Mouse (Mus musculus) midbrain, embryonic 11.5 days (tissue): ENCODE data around the gene Dram1. TPM values are rescaled to one million over a fixed set of nuclear protein-coding genes. Genes with fewer than 3 reads are reported as not detected.

ENCODE experiments used
- ATAC-seq: fragments of 200-750 bp; cut with Nextera tagmentation; 2 replicates; pipeline ENCODE4 v1.8.0; 2017; ENCODE audit warnings: moderate TSS enrichment, moderate library complexity; ENCODE audit not compliant: low FRiP score
- DNase-seq: peaks from one replicate; pipeline ENCODE4 v3.0.0; 2015; ENCODE audit warnings: low spot score; ENCODE audit errors: missing footprints
- H3K27ac ChIP-seq: fragments of 300-500 bp; sonication (generic); 2 replicates; pipeline ENCODE4 v1.5.1; 2014; ENCODE audit warnings: low read depth, low read length
- H3K27me3 ChIP-seq: fragments of 300-500 bp; sonication (generic); 2 replicates; pipeline ENCODE4 v1.6.1; 2014; ENCODE audit warnings: mild to moderate bottlenecking, low read length, moderate library complexity, mixed read lengths; ENCODE audit not compliant: control insufficient read depth, insufficient read depth
- H3K36me3 ChIP-seq: fragments of 300-500 bp; sonication (generic); 2 replicates; pipeline ENCODE4 v1.6.1; 2014; ENCODE audit warnings: mild to moderate bottlenecking, low read length, moderate library complexity, mixed read lengths; ENCODE audit not compliant: control insufficient read depth, insufficient read depth
- H3K4me1 ChIP-seq: fragments of 300-500 bp; sonication (generic); 2 replicates; pipeline ENCODE4 v1.6.1; 2014; ENCODE audit warnings: low read length; ENCODE audit not compliant: control insufficient read depth, insufficient read depth
- H3K4me2 ChIP-seq: fragments of 300-500 bp; sonication (generic); 2 replicates; pipeline ENCODE4 v1.6.1; 2014; ENCODE audit warnings: mild to moderate bottlenecking, moderate library complexity
- H3K4me3 ChIP-seq: fragments of 300-500 bp; sonication (generic); 2 replicates; pipeline ENCODE4 v1.5.1; 2014; ENCODE audit warnings: low read depth, low read length
- H3K9ac ChIP-seq: fragments of 300-500 bp; sonication (generic); 2 replicates; pipeline ENCODE4 v1.6.1; 2014; ENCODE audit warnings: low read length
- H3K9me3 ChIP-seq: fragments of 300-500 bp; sonication (generic); 2 replicates; pipeline ENCODE4 v1.6.1; 2016; ENCODE audit warnings: low read length; ENCODE audit not compliant: control insufficient read depth
- WGBS: fragments of 180-500 bp; shearing (Covaris S2); extraction: QIAGEN DNeasy Blood & Tissue Kit; methylation state at CpG from one replicate; pipeline ENCODE4 v1.1.7; 2014; 5-methylcytosine and 5-hydroxymethylcytosine counted together
- polyA plus RNA-seq: library from polyadenylated mRNA; unstranded; fragments of >200 nt; fragmentation: Nextera tagmentation; extraction: Ambion mirVana; gene quantifications from 2 replicates; pipeline ENCODE4 v1.2.1, GENCODE M21; 2014

Dram1 gene
- polyA plus RNA-seq, 1 experiment from 2014 or later = 0.34 TPM

DNA sequence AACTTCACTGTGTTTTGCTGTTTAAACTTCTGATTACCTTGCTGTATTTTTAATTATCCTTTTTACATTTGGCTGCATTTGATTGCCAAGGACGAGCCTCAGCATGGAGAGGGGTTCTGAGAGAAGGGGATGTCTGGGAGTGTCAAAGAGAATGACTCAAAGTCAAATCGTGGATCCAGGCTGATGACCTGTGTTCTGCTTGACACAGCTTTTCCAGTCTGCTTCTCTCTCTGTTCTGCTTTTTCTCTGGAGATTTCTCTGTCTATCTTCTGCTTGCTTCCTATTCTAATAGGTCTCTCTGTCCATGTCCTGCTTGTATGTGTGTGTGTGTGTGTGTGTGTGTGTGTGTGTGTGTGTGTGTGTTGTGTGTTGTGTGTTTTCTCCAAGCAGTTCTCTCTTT lies 30.9 kb upstream of the Dram1 start:
- 68% methylated on average over 2 of the region's 2 CpGs for WGBS
- no peaks in the 10 kb centered on the region for H3K36me3 ChIP-seq
- ATAC-seq (no peak), DNase-seq (no peak)
- H3K27ac ChIP-seq = no peak overlapping the region
- no peak overlapping the region for H3K9ac ChIP-seq
- no peaks in the 10 kb centered on the region for H3K27me3 ChIP-seq
- no peaks in the 10 kb centered on the region for H3K9me3 ChIP-seq
- no peaks in the 10 kb centered on the region for H3K4me1 ChIP-seq
- H3K4me2 ChIP-seq = no peak overlapping the region
- H3K4me3 ChIP-seq = no peak overlapping the region

DNA sequence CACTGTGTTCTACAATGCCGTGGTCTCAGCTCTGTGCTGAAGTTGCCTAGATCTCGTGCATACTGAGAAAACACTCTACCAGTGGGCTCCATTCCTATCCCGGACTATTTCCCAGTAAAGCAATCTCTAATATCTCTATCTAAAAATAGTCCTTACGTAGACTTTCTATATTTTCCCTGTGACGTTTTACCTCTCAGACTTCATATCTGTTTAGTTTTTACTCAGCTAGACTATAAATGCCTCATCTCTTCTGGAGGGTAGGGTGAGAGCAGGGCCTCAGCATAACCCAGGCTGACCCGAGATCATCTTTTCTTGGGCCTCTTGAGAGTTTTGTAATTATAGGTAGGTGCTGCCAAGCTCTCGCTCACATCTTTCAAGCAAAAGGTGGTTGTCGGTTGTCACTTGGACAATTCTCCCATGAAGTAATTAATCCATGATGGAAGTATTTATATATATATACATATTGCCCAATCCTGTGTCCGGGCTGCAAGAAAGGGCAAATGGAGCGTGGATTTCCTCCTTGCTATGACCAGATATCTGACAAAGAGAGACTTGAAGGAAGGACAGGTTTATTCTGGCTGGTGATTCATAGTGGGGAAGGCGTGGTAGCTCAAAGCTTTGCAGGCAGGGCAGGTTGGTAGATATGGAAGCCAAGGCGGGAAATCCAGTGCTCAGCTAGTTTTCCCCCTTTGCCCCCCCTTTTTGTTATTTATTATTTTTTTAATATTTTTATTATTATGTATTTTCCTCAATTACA lies 29.2 kb upstream of the Dram1 start:
- DNase-seq (no peak), ATAC-seq (no peak)
- H3K9ac ChIP-seq = no peak overlapping the region
- no peak overlapping the region for H3K4me3 ChIP-seq
- no peak overlapping the region for H3K4me2 ChIP-seq
- H3K27me3 ChIP-seq = no peaks in the 10 kb centered on the region
- no peaks in the 10 kb centered on the region for H3K4me1 ChIP-seq
- H3K27ac ChIP-seq = no peak overlapping the region
- H3K9me3 ChIP-seq = no peaks in the 10 kb centered on the region
- H3K36me3 ChIP-seq = no peaks in the 10 kb centered on the region
- 92% methylated on average over 12 of the region's 12 CpGs for WGBS

DNA sequence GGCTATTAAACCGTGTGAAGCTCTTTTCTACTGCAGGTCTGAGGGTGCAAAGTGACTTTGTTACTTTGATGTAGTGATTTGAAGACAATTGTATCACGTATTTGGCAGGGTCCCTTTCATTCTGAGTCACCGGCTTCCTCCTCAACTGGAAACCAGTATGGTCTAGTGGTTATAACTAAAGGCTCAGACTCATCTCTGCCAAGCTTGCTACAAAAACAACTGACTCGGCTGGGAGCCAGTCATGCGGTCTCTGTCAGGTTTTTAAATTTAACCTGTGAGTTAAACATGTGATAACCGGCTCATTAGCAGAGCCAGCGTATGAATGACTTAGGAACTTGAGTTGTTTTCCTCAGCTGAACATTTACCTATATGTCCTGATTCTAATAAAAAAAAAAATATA lies 26.9 kb upstream of the Dram1 start:
- Histone ChIP-seq H3K9ac (no peak overlapping the region), H3K36me3 (no peaks in the 10 kb centered on the region), H3K9me3 (no peaks in the 10 kb centered on the region), H3K27me3 (no peaks in the 10 kb centered on the region), H3K27ac (no peak overlapping the region), H3K4me1 (no peaks in the 10 kb centered on the region), H3K4me3 (no peak overlapping the region), H3K4me2 (no peak overlapping the region)
- DNase-seq = peak; percentile 17
- 87% methylated on average over 7 of the region's 7 CpGs for WGBS
- no peak for ATAC-seq

DNA sequence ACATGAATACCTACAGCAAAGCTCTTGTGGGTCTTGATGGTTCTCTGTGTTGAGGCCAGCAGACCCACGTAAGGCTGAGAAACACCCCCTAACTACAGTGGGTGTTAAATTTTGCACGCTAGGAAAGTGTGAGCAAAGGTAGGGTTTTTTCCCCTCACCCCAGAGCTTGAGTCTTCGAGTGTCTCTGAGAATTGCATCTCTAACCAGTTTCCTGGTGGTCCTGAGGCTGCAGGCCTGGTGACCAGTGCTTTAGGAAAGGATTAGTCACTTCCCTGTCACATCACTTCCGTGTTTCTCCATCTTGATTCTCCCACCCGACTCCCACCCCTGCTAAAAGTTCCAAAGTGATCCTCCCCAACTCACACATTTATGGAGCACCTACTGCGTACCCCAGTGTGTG lies 25.3 kb upstream of the Dram1 start:
- peak; percentile 17 for DNase-seq
- no peak overlapping the region for H3K4me2 ChIP-seq
- 83% methylated on average over 6 of the region's 6 CpGs for WGBS

DNA sequence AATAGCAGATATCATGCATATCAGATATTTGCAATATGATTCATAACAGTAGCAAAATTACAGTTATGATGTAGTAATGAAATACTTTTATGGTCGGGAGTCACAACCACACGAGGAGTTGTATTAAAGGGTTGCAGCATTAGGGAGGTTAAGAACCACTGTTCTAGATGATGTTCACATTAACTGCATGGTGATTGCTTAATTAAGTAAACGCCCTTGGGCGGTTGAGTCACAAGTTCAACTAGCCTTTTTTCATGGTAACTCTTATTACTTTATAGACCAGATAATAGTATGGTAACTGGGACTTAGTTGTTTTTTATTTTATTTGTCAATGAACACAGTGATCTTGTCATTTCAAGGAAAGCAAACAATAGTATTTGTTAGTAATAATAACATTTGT lies 24.1 kb upstream of the Dram1 start:
- H3K4me2 ChIP-seq = no peak overlapping the region
- no peaks in the 10 kb centered on the region for H3K36me3 ChIP-seq
- no peaks in the 10 kb centered on the region for H3K9me3 ChIP-seq
- no peak for DNase-seq
- no peak overlapping the region for H3K27ac ChIP-seq
- H3K27me3 ChIP-seq = no peaks in the 10 kb centered on the region
- H3K9ac ChIP-seq = no peak overlapping the region
- no peaks in the 10 kb centered on the region for H3K4me1 ChIP-seq
- 94% methylated on average over 4 of the region's 4 CpGs for WGBS
- ATAC-seq = no peak
- H3K4me3 ChIP-seq = no peak overlapping the region

More for the DNA sequence above, 25.3 kb upstream of the Dram1 start:
- H3K27ac ChIP-seq = no peak overlapping the region
- no peak overlapping the region for H3K4me3 ChIP-seq
- H3K36me3 ChIP-seq = no peaks in the 10 kb centered on the region
- no peaks in the 10 kb centered on the region for H3K9me3 ChIP-seq
- no peaks in the 10 kb centered on the region for H3K4me1 ChIP-seq
- no peak for ATAC-seq
- H3K27me3 ChIP-seq = no peaks in the 10 kb centered on the region
- H3K9ac ChIP-seq = no peak overlapping the region

DNA sequence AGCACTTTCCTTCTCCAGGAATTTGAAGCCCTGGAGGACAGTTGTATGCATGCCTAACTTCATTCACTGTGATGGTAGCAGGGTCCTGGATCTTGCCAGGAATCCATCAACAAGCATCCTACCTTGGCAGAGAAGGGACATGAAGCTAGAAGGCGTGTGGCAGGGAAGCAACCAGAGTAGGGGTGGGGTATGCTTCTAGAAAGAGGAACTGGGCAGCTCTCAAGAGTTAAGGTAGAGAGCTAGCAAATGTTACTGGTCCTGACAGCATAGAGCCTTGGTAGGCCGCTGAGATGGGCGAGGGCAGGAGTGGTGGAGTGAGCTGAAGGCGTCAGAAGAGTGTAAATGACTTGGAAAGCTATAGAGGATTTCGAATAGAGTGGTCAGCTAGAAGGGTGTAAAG lies 20.4 kb upstream of the Dram1 start:
- no peak overlapping the region for H3K27ac ChIP-seq
- DNase-seq = no peak

DNA sequence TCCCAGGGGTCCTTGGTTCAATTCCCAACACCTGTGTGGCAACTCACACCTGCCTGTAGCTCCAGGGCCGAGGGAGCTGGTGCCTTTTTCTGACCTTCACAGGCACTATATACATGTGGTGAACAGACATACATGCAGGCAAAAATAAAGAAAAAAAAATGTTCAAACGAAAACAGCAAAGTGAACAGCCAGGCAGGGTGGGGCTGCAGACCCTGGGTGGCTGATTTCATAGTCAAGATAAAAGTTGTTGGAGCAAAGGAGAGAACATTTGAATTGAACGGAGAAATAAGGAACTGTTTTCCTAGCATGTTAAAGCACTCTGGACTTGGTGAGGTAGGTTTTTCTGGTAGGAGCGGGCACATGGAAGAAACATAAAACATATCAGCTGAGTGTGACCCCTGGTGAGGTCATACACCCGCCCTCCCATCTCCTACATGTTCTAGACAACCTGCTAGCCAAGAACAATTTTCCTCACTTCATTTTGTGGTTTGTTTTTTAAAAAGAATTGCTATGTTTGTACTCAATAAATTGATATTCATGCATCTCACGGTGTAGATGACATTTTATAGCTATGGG lies 19.9 kb upstream of the Dram1 start:
- Histone ChIP-seq H3K9ac (no peak overlapping the region), H3K4me2 (no peak overlapping the region), H3K36me3 (no peaks in the 10 kb centered on the region), H3K4me3 (no peak overlapping the region), H3K27me3 (no peaks in the 10 kb centered on the region), H3K9me3 (no peaks in the 10 kb centered on the region), H3K27ac (no peak overlapping the region), H3K4me1 (no peaks in the 10 kb centered on the region)
- ATAC-seq (no peak), DNase-seq (peak; percentile 51)
- 85% methylated on average over 6 of the region's 6 CpGs for WGBS

More for the DNA sequence above, 20.4 kb upstream of the Dram1 start:
- H3K4me2 ChIP-seq = no peak overlapping the region
- WGBS = 84% methylated on average over 5 of the region's 5 CpGs
- H3K4me1 ChIP-seq = no peaks in the 10 kb centered on the region
- H3K4me3 ChIP-seq = no peak overlapping the region
- H3K36me3 ChIP-seq = no peaks in the 10 kb centered on the region
- no peaks in the 10 kb centered on the region for H3K27me3 ChIP-seq
- no peak for ATAC-seq
- H3K9ac ChIP-seq = no peak overlapping the region
- H3K9me3 ChIP-seq = no peaks in the 10 kb centered on the region

DNA sequence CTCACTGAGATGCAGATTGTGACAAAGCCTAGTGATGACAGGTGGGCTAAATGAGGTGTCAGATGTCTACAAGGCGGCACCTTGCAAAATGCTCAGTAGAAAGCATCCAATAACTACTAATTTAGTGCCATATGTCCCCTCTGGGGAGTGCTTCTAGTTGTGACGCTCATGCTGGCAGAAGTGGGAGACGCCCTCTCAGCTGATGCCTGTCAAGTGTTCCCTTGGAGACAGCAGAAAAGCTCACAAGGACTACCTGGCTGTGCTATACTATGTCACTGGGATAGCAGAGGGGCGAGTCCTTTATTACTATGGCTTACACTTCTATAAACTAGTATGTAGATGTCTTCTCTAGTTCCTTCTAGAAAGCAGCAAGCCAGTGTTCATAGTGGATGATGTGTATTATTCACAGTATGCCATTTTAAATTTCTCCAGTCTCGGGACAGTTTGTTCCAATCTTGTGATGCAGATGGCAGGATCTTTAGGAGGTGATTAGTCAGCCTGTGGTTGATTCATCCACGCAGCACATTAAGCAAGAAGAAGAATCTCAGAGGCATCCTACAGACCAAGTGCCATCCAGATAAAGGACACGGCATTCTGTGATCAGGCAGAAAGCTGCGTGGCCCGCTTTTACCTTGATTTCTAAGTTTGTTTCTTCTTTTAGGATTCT lies 13.4 kb upstream of the Dram1 start:
- no peaks in the 10 kb centered on the region for H3K9me3 ChIP-seq
- DNase-seq = no peak
- ATAC-seq = no peak
- no peaks in the 10 kb centered on the region for H3K36me3 ChIP-seq
- H3K4me2 ChIP-seq = no peak overlapping the region
- H3K4me3 ChIP-seq = no peak overlapping the region
- H3K27ac ChIP-seq = no peak overlapping the region
- no peak overlapping the region for H3K9ac ChIP-seq
- WGBS = 91% methylated on average over 9 of the region's 9 CpGs
- H3K4me1 ChIP-seq = no peaks in the 10 kb centered on the region
- H3K27me3 ChIP-seq = no peaks in the 10 kb centered on the region

DNA sequence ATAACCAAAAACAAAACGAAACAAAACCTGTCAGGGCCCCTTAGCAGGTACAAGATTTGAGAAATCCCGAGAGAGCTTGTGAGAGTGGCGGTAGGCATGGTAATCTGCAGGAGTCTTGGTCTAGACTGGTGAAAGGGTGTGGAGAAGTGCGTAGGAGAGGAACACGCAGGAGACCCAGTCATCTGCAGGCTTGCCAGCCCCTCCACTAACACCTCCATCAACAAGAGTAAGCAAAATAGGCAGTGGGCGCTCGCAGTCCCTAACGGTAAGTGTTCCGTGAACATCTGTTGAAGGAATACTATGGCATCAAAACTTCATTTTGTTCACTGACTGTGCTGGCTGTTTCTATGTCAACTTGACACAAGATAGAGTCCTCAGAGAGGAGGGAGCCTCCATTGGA lies 12.6 kb upstream of the Dram1 start:
- Histone ChIP-seq H3K9me3 (no peaks in the 10 kb centered on the region), H3K9ac (no peak overlapping the region), H3K4me2 (no peak overlapping the region), H3K27ac (no peak overlapping the region), H3K36me3 (no peaks in the 10 kb centered on the region), H3K4me3 (no peak overlapping the region), H3K27me3 (no peaks in the 10 kb centered on the region), H3K4me1 (no peaks in the 10 kb centered on the region)
- 92% methylated on average over 9 of the region's 9 CpGs for WGBS
- ATAC-seq = no peak
- no peak for DNase-seq
